Mouse (Mus musculus): ENCODE data around the gene Fsd1l.

- TF ChIP-seq POLR2A (IDR thresholded peaks at IDR 0.05; ENCODE audit: low read depth, low read length) (no peak), CTCF (IDR thresholded peaks at IDR 0.05; ENCODE audit: extremely low read depth, insufficient read length, insufficient replicate concordance, low read depth, low read length) (no peak)
Observed at GRCm38 (mm10) chr4:53710021-53710420, 78.8 kb downstream of the Fsd1l start.

Measured in small intestine, adult 2 months (tissue).